Mouse (Mus musculus) heart, postnatal 0 days (tissue): ENCODE measurements around the gene Tent5c.

Source experiments
- CTCF ChIP-seq: IDR thresholded peaks from 2 replicates; pipeline ENCODE4 v1.5.1; 2016; ENCODE audit warnings: antibody characterized with exemption, control low read depth, low read depth
- EP300 ChIP-seq: IDR thresholded peaks from 2 replicates; pipeline ENCODE4 v1.6.1; 2016; ENCODE audit warnings: antibody characterized with exemption, low read depth

- TF ChIP-seq CTCF, result no peak
- no peak for TF ChIP-seq EP300
Measured at GRCm38 (mm10) chr3:100440009-100440408, 49.1 kb downstream of the Tent5c start.
